Comparison of ENCODE assay signal across 15 mouse cellular contexts in the genomic region with DNA sequence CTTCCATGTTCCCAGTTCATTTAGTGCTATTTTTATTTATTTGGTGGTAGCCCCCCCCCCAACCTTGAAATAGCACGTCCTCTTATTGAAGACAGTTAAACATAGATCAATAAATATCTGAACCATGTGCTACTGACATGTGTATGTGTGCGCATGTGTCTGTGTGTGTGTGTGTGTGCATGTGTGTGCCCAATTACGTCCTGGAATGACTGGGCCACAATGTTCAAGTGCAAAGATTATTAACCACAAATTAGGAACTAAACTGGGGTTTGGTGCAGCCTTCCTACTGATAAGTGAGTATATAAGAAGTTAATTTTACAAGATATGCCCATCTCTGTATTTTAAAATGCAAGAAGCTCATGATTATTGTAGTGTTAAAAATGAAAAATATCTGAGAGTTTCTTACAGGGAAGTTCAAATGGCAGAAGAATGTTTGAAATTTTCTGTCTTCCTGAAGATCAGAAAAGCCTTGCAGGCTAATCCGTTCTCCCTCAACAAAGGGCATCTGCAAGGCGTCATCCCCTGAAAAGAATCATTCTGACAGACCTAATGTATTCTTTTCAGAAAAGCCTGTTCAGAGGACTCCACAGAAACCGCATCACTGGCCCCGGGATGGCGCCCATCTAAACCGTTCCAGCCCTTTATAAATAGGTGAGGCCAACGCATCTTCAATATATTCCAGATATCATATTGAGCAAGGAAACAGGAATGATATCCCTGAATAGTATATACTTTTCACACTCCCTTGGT.
DNase-seq lines count a peak whose midpoint lies in the region; ATAC-seq and TF ChIP-seq lines count a peak whose summit lies in the region.
"Had no signal": no experiment of that assay in that cellular context is flagged by ENCODE, and none has a peak within 500 bp of the region (broad histone marks: within the 10 kb centered on the region; RNA-seq: fewer than 3 reads in every experiment).

No protein-coding gene starts in this region.

- ATAC-seq in stomach, embryonic 14.5 days (ENCODE audit: insufficient number of reproducible peaks, insufficient read depth, low FRiP score, low read depth), result no peak
- no peak for ATAC-seq in stomach, postnatal 0 days (ENCODE audit: low FRiP score, low TSS enrichment)
- no peak for ATAC-seq in forebrain, postnatal 0 days
- peak; percentile 44; the same call in 1 of the 2 replicates for ATAC-seq in midbrain, embryonic 12.5 days (ENCODE audit: low FRiP score, low read depth)
- ATAC-seq in megakaryocyte, adult 5-6 weeks (ENCODE audit: poor library complexity, severe bottlenecking), result no peak
- ATAC-seq: Patski had no signal

- TF ChIP-seq CTCF in stomach, postnatal 0 days (IDR thresholded peaks at IDR 0.05; ENCODE audit: low read depth), result no peak
- TF ChIP-seq CTCF in forebrain, postnatal 0 days (IDR thresholded peaks at IDR 0.05; ENCODE audit: low read depth), result no peak

- no peak for TF ChIP-seq EP300 in stomach, postnatal 0 days (optimal IDR thresholded peaks at IDR 0.05)

- H3K4me2 ChIP-seq in stomach, embryonic 14.5 days (replicated peaks; ENCODE audit: low read depth, low read length), result no peak overlapping the region
- H3K4me2 ChIP-seq in stomach, postnatal 0 days (replicated peaks; ENCODE audit: low read depth), result no peak overlapping the region
- H3K4me2 ChIP-seq in forebrain, postnatal 0 days (ENCODE audit: low read depth), result no peak overlapping the region
- peak overlapping the region; percentile 34 for H3K4me2 ChIP-seq in midbrain, embryonic 12.5 days (replicated peaks)
- H3K4me2 ChIP-seq: intestine, embryonic 15.5 days; limb, embryonic 15.5 days had no signal

- H3K9ac ChIP-seq in stomach, embryonic 14.5 days (replicated peaks; ENCODE audit: low read depth, low read length), result no peak overlapping the region
- no peak overlapping the region for H3K9ac ChIP-seq in stomach, postnatal 0 days (ENCODE audit: low read length)
- no peak overlapping the region for H3K9ac ChIP-seq in forebrain, postnatal 0 days
- peak overlapping the region; percentile 31; the same call in 1 of the 2 replicates for H3K9ac ChIP-seq in midbrain, embryonic 12.5 days (replicated peaks)
- H3K9ac ChIP-seq: intestine, embryonic 15.5 days; limb, embryonic 15.5 days had no signal

- no peaks in the 10 kb centered on the region for H3K27me3 ChIP-seq in stomach, embryonic 14.5 days (ENCODE audit: control insufficient read depth, insufficient read depth, low read length)
- no peaks in the 10 kb centered on the region for H3K27me3 ChIP-seq in stomach, postnatal 0 days (ENCODE audit: control insufficient read depth, insufficient read depth, low read length)
- no peaks in the 10 kb centered on the region for H3K27me3 ChIP-seq in forebrain, postnatal 0 days (ENCODE audit: insufficient read depth, low read length)
- no peaks in the 10 kb centered on the region for H3K27me3 ChIP-seq in midbrain, embryonic 12.5 days
- H3K27me3 ChIP-seq: intestine, embryonic 15.5 days; limb, embryonic 15.5 days; Patski had no signal

- DNase-seq in stomach, postnatal 0 days (ENCODE audit: low spot score), result no peak
- DNase-seq in forebrain, postnatal 0 days, result no peak
- peak; percentile 71 for DNase-seq in retina, postnatal 1 day
- DNase-seq in frontal cortex, adult 2 months (ENCODE audit: extremely low spot score in 1 of 2, low spot score in 1 of 2), result no peak
- DNase-seq in spleen, adult 18-20 months, result no peak
- DNase-seq: adrenal gland, postnatal 25 days; cerebellum, adult 11-12 months; gastrocnemius, adult 2 months; thymus, postnatal 4 days had no signal

- peaks cover 10% of the 10 kb centered on the region for H3K4me1 ChIP-seq in stomach, embryonic 14.5 days (ENCODE audit: control insufficient read depth, insufficient read depth, low read length)
- no peaks in the 10 kb centered on the region for H3K4me1 ChIP-seq in stomach, postnatal 0 days (replicated peaks; ENCODE audit: control insufficient read depth, insufficient read depth)
- peaks cover 26% of the 10 kb centered on the region; the same call in 1 of the 2 replicates for H3K4me1 ChIP-seq in forebrain, postnatal 0 days (ENCODE audit: insufficient read depth)
- H3K4me1 ChIP-seq in midbrain, embryonic 12.5 days, result peaks cover 67% of the 10 kb centered on the region

- H3K4me3 ChIP-seq in stomach, embryonic 14.5 days (ENCODE audit: low read depth, low read length), result no peak overlapping the region
- H3K4me3 ChIP-seq in stomach, postnatal 0 days (ENCODE audit: low read depth, low read length), result no peak overlapping the region
- H3K4me3 ChIP-seq in forebrain, postnatal 0 days (ENCODE audit: low read depth, low read length), result no peak overlapping the region
- no peak overlapping the region for H3K4me3 ChIP-seq in midbrain, embryonic 12.5 days
- H3K4me3 ChIP-seq: gastrocnemius, adult 2 months; intestine, embryonic 15.5 days; limb, embryonic 15.5 days had no signal

- 36% methylated on average over 10 of the region's 10 CpGs for WGBS in stomach, embryonic 14.5 days
- 55% methylated on average over 10 of the region's 10 CpGs for WGBS in stomach, postnatal 0 days
- WGBS in forebrain, postnatal 0 days, result 17% methylated on average over 10 of the region's 10 CpGs
- WGBS in midbrain, embryonic 12.5 days, result 11% methylated on average over 10 of the region's 10 CpGs

- no peaks in the 10 kb centered on the region for H3K9me3 ChIP-seq in stomach, embryonic 14.5 days (ENCODE audit: control insufficient read depth, low read depth, low read length)
- no peaks in the 10 kb centered on the region for H3K9me3 ChIP-seq in stomach, postnatal 0 days (ENCODE audit: control insufficient read depth, low read length)
- no peaks in the 10 kb centered on the region for H3K9me3 ChIP-seq in forebrain, postnatal 0 days (ENCODE audit: low read length)
- H3K9me3 ChIP-seq in midbrain, embryonic 12.5 days, result no peaks in the 10 kb centered on the region
- H3K9me3 ChIP-seq: intestine, embryonic 15.5 days; limb, embryonic 15.5 days had no signal

- peak overlapping the region; percentile 24; the same call in 1 of the 2 replicates for H3K27ac ChIP-seq in stomach, embryonic 14.5 days (ENCODE audit: low read length)
- H3K27ac ChIP-seq in stomach, postnatal 0 days (replicated peaks), result no peak overlapping the region
- H3K27ac ChIP-seq in forebrain, postnatal 0 days (ENCODE audit: low read depth, low read length), result peak overlapping the region; percentile 46; the same call in 1 of the 2 replicates
- H3K27ac ChIP-seq in midbrain, embryonic 12.5 days (replicated peaks), result peak overlapping the region; percentile 92
- H3K27ac ChIP-seq: gastrocnemius, adult 2 months; intestine, embryonic 15.5 days; limb, embryonic 15.5 days had no signal

- H3K36me3 ChIP-seq in stomach, embryonic 14.5 days (ENCODE audit: control insufficient read depth, insufficient read depth, low read length), result no peaks in the 10 kb centered on the region
- no peaks in the 10 kb centered on the region for H3K36me3 ChIP-seq in stomach, postnatal 0 days (ENCODE audit: control insufficient read depth, insufficient read depth, low read length)
- H3K36me3 ChIP-seq in forebrain, postnatal 0 days (ENCODE audit: insufficient read depth), result no peaks in the 10 kb centered on the region
- no peaks in the 10 kb centered on the region for H3K36me3 ChIP-seq in midbrain, embryonic 12.5 days
- H3K36me3 ChIP-seq: intestine, embryonic 15.5 days; limb, embryonic 15.5 days had no signal
